Mouse (Mus musculus): ENCODE measurements around the gene Pex26.

GRCm38 (mm10) chr6:121224067-121224466 lies 40.6 kb downstream of the Pex26 start:
- TF ChIP-seq CTCF (IDR thresholded peaks at IDR 0.05; ENCODE audit: extremely low read depth, insufficient read depth, insufficient read length, insufficient replicate concordance) (no peak), POLR2A (IDR thresholded peaks at IDR 0.05; ENCODE audit: low read depth, low read length) (no peak)
